Mouse (Mus musculus) embryo, embryonic 11 days (tissue): Measurements from ENCODE around the gene Bricd5.
"Not testable (repeated sequence)": the region's sequence is repeated elsewhere in the genome, so short reads cannot be mapped to it uniquely, and the experiment has no call there.

Source experiments
- DNase-seq: peaks from one replicate; pipeline ENCODE4 v3.0.0-alpha.2; 2015

Bricd5 gene

DNA sequence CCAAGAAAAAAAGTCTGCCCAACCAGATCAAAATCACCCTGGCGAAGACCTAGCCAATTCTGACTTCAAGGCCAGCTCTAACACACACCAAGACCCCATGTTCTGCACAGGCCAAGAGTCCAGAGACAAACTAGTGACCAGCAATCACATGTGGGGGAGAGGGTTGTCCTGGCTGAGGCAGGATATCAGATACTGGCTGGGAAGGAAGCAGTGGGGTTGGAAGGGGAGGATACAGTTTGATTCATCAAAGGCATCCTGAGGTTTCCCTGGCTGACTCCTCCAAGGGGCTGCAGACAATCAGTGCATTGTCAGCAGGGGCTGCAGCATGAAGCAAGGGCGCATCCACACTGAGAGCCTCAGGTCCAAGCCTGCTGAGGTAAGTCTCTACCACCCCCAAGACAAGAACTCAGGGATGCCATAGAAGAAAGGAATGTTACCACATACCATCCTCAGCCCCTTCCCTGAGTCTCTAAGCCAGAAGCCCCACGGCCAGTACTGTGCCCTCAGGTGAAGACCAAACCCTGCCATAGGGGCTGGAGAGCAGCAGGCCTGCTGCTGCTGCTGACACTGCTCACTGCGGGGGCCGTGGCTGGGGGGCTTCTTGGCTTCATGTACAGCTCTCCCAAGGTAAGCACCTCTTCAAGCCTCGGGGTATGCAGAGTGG lies at the start of gene Bricd5:
TSS of gene Bricd5 (plus strand) at position 273 of the 664 bp plus-strand sequence.
- DNase-seq = no peak

DNA sequence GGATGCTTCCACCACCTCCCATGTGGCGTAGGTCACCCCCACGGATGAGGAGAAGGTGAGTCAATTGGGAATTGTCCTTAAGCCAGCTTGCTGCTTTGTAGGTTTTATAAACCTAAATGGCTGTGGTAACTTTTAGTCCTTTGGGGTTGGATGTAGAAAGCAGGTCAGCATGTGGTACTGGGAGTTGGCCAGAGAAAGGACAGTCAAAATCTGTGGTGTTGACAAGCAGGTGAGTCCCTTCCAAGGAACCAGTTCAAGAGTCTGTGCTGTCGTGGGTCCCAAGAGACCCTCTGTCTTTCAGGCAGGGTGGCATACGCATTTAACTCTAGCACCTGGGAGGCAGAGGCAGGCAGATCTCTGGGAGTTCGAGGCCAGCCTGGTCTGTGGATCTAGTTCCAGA lies 49.2 kb upstream of the Bricd5 start:
- DNase-seq = no peak

DNA sequence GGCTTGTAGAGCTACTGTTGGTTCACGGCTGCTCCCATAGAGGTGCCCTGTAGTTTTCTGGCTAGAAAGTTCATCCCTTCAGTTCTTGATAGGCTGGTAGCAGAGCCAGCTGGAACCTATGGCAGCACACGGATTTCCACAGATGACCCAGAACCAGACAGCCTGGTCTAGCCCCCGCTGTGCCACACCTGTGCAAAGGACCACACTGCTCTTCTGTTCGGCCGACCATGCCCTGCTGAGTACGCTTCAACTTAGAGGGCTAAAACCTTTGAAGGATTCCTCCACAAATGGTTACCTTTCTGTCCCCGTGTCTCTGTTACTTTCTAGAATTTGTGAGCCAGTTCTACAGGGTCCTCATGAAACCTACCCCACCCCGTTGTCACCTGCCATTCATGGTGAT lies 48.4 kb upstream of the Bricd5 start:
- DNase-seq = not testable (repeated sequence)

DNA sequence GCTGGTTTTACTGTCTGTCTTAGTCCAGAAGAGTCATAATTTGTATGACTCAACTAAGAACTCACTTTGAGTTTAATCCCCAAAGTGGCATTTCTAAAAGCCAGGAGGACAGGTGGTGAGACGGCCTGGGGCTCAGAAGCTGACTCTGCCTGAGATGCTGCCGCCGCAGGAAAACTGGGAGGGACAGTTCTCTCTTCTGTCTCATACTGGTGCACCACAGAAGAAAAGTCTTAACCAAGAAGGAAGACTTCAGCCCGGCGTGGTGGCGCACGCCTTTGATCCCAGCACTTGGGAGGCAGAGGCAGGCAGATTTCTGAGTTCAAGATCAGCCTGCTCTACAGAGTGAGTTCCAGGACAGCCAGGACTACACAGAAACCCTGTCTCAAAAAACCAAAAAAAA lies 47.8 kb upstream of the Bricd5 start:
- no peak for DNase-seq

GRCm38 (mm10) chr17:24426471-24427169 lies 47.1 kb upstream of the Bricd5 start, which contains the start of gene Eci1:
TSS of gene Eci1 (plus strand) at chr17:24426641.
- DNase-seq = peak; percentile 96

GRCm38 (mm10) chr17:24427170-24427557 lies 46.5 kb upstream of the Bricd5 start:
- peak; percentile 41 for DNase-seq

DNA sequence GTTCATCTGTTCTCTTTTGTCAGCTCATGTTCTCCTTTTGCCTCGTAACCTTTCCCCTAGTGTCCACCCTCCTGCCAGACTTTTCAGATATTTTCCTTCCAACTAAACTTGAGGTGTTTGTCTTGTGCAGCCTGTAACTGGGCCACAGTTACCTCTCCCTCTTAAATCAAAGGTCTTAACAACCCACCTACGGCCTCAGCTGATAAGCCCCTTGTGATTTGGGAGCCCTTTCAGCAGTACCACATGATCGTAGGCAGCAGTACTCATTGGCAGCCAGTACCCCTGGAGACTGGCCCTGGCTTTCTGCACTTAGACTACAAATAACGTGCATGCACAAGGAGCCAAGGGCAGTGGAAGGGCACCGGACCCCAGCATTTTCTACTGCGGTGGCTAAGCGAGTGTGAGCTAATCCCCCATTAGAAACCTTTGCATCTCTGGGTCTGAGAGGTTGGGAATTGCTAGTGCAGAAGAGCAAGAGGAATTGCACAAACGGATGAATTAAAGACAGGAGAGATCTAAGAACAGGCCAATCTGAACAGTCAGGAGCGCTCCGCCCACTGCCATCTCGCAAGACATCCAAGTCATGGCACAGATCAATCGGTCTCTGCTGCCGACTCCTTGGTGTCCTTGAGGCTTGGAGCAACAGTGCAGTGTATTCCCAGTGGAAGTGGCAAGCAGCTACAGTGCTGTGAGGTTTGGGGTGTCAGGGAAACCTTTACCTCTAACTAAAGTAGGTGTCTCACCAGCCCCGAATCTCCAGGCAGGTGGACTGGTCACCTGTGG lies 44.3 kb upstream of the Bricd5 start:
- DNase-seq = no peak

DNA sequence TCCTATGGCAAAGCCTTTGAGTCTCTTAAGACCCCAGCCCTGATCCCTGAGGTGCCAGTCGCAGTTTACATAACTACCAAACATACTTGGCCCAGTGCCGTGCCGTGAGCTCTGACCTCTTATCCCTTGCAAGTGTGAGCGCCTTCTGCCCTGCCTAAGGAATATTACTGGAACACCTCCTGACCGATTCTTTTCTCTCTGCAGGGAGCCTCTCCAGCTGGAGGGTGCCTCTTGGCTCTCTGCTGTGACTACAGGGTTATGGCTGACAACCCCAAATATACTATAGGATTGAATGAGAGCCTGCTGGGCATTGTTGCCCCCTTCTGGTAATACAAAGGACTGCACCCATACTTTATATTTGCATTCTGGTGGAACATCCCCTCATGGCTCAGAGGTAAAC lies 36.7 kb upstream of the Bricd5 start:
- DNase-seq = peak; percentile 45

DNA sequence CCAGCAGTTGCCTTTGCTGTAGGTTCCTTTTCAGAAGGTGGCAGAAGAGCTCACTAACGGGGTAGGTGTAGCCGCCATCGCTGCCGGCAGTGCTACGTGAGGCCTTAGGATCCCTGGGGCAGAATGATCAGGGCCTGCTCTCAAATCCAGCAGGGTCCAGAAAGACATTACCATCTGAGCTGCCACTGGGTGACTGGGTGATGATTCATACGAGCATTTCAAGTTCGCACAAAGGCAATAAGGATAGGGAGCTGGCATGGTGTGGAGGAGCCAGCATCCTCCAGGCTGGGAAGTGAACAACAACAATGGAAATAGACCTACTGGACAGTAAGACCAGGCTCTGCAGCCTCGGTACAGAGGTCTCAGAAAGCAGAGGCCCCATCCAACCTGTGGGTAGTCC lies 33.3 kb upstream of the Bricd5 start:
- DNase-seq = no peak

- DNase-seq = peak; percentile 34
These were observed 32.5 kb upstream of the Bricd5 start for GRCm38 (mm10) chr17:24441148-24441547.

GRCm38 (mm10) chr17:24442107-24442506 lies 31.6 kb upstream of the Bricd5 start:
- no peak for DNase-seq

GRCm38 (mm10) chr17:24442632-24443155 lies 31.0 kb upstream of the Bricd5 start, which contains the start of gene Dnase1l2:
TSS of gene Dnase1l2 (minus strand) at chr17:24443105.
- DNase-seq = no peak

- DNase-seq = no peak
These were observed 30.3 kb upstream of the Bricd5 start for GRCm38 (mm10) chr17:24443409-24443808.

DNA sequence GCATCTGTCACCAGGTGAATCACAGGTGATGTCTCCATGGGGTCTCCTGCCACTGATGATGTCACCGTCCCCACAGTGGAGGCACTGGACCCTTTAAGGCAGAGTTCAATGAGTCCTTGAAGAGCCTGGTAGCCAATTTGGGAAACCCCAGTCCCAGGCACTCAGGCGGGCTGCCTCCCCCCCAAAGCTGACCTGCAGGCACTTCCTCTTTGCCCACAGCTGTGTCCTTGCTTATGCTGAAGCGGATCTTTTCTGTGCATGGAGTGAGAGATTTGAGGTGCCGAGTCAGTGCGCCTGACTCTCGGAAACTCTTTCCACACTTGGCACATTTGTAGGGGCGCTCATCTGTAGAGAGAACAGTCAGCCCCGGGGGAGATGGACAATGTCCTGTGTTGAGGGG lies 27.1 kb upstream of the Bricd5 start:
- no peak for DNase-seq

DNA sequence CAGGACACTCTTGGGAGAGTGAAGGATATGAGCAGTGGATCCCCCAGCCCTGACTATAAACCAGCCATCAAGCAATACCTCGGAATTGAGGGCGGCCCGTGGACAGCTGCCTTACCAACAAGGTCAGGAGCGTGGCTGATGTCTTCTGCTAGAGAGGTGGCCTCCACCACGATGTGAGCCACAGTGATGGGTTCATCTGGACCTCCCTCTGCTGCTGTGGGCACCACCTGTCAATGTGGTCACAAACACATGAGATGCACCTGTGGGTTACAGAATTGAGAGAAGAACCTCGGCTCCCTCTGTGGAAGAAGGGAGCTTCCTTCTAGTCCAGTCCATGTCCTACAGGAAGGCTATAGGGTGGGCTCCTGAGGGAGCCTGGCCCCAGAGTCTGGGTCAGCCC lies 24.2 kb upstream of the Bricd5 start:
- DNase-seq = no peak

DNA sequence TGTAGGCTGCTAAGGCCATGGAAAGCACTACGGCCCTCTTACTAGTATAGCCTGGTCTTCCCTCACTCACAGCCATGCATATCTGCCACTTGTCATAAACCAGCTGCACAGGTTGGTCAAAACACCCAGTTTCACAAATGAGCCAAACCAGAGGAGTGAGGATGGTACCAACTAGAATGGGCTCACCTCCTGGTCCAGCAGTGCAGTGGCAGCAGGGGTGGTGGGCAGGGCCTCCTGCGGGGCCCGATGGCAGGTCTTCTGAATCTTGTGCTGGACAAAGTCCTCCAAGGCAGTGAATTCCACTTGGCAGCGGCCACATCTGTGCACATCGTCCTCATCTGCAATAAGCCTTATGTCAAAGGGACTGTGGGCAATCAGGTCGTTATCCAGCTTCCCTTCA lies 22.5 kb upstream of the Bricd5 start:
- no peak for DNase-seq

DNA sequence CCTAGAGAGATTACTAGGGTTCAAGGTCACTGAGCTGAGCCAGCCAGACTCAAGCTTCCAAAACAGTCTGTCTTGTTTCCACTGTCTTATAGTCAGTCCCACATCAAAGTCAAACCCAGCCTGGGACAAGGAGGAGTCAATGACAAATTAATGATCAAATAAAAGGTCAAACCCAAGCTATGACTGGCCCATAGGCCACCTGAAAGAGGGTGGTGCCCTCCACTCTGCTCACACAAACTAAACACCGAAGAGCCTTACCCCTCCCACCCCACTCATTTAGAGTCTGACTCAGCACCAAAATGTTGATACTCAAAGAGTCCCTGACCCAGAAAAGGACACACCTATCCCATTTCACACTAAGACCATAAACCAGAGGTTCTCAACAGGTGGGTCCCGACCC lies 20.3 kb upstream of the Bricd5 start:
- DNase-seq = no peak

DNA sequence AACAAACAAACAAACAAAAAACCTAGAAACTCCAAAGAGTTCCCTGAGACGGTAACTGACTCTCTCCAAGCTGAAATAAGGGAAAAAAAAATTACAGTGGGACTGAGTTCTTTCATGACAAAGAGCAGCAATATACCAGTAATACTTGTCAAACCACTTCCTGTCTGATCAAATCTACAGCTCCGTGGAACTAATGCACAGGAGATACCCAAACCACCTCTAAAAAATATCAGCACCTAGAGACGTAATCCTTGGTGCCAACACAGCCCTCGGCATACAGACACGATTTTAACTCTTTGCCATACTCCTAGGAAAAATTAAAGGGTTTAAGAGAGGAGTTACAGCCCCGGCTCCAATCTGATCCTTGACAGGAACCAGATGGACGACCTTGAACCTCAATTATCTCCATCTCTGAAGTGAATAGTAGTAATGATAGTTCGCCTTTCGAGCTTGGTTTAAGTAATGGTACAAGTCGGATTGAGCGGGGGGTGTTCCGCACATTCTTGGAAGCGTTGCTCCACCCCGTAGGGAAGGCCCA lies 19.4 kb upstream of the Bricd5 start:
- no peak for DNase-seq

DNA sequence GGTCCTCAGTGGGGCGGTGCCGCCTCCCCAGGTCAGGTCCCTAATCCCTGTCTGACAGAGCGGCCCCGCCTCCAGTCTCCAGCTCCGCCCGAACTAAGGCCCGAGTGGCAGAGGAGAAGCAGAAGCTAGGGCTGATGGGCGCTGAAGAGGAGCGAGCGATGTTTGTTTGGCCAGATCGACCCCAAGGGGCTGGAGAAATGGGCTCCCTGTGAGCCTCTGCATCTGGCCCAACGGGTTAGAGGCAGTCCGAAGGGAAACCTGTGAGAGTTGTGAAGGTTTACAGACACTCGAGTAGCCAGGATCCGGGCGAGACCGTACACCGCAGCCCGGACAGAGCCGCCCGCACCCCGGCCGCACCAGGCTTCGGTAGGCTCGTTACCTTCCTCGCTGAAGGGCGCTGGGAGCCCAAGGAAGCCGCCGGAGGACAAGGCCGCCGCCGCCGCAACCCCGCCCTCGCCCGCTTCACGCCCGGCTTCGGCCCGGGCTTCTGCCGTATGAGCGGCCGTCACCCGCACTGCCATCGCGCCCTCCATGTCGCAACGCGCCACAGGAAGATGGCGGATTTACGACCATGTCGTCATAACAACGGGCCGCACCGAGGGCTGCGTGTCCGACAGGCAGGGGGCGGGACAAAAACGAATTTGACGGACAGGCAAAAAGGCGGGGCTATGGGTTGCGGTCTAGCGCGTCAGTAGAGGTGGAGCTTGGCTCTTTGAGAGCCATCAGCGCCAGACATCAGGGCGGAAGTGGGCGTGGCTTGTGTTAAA lies 18.7 kb upstream of the Bricd5 start:
- DNase-seq = peak; percentile 100

DNA sequence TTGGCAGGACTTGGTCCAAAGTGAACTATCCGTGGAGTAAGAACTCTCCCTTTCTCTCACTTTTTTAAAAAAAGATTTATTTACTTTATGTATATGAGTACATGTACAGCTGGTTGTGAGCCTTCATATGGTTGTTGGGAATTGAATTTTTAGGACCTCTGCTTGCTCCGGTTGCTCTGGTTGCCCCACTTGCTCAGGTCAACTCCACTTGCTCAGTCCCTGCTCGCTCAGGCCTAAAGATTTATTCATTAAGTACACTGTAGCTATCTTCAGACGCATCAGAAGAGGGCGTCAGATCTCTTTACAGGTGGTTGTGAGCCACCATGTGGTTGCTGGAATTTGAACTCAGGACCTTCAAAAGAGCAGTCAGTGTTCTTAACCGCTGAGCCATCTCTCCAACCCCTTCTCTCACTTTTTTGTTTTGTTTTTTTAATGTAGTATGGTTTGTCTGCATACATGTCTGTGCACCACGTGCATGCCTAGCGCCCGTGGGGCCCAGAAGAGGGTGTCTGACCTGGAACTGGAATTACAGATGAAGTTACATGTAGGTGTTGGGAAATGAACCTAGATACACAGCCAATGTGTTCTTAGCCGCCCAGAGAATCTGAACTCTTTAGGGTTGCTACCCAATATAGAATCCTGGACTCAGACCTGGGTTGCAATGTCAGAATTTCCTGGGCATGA lies 18.0 kb upstream of the Bricd5 start:
- not testable (repeated sequence) for DNase-seq

GRCm38 (mm10) chr17:24461580-24461979 lies 12.1 kb upstream of the Bricd5 start:
- peak; percentile 59 for DNase-seq

DNA sequence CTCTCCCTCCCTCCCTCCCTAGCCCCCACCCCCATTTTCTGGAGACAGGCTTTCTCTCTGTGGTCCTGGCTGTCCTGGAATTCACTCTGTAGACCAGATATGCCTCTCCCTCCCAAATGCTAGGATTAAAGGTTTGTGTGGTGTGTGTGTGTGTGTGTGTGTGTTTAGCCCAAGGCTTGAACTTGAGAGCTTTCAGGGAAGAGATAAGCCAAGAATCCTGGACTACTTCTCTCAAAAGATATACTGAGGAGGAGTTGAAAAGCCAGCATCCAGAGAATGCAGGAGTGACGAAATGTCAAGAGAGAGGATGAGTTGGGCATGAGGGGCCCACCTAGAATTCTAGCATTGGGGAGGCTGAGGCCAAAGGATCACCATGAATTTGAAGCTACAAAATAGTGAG lies 10.8 kb upstream of the Bricd5 start:
- DNase-seq = no peak
